Mouse (Mus musculus): ENCODE results near the gene Nckap1.

- TF ChIP-seq POLR2A (IDR thresholded peaks at IDR 0.05; ENCODE audit: control insufficient read depth, low read depth, low read length) (no peak), CTCF (IDR thresholded peaks at IDR 0.05; ENCODE audit: control insufficient read depth, insufficient read depth, insufficient replicate concordance, low read depth, low read length) (no peak)
Observed at GRCm38 (mm10) chr2:80560773-80561172, 20.4 kb downstream of the Nckap1 start.
